Mouse (Mus musculus): ENCODE results near the gene Pnpla1. TPM values are rescaled to one million over a fixed set of nuclear protein-coding genes. Genes with fewer than 3 reads are reported as not detected.

Pnpla1 gene
- total RNA-seq, 2 experiments from 2014 or later, result 0.04 TPM; not detected in 1

Other genes starting within 250 kb of the Pnpla1 start
- gene Srpk1, start 235.7 kb upstream of the Pnpla1 start, total RNA-seq (2021), result 10 to 100 TPM; 24.4 to 27.8 TPM
- gene Slc26a8, start 168.2 kb upstream of the Pnpla1 start, total RNA-seq (2021), result under 1 TPM; 0.33 to 0.64 TPM
- gene Mapk14, start 167.1 kb upstream of the Pnpla1 start, total RNA-seq (2021), result 10 to 100 TPM; 60.8 to 63.8 TPM
- under 1 TPM in 1 of 2 experiments, not detected in 1; 0.53 TPM for gene AC170998.1, start 132.3 kb upstream of the Pnpla1 start, total RNA-seq (2021)
- gene Mapk13, start 89.1 kb upstream of the Pnpla1 start, total RNA-seq (2021), result under 1 TPM; 0.24 to 0.39 TPM
- 10 to 100 TPM; 14.5 to 15.0 TPM for gene Brpf3, start 57.3 kb upstream of the Pnpla1 start, total RNA-seq (2021)
- gene 4930539E08Rik, start 56.9 kb downstream of the Pnpla1 start, total RNA-seq (2021), result under 1 TPM in 1 of 2 experiments, not detected in 1; 0.04 TPM
- gene Pxt1, start 85.4 kb downstream of the Pnpla1 start, total RNA-seq (2021), result not detected
- 10 to 100 TPM; 36.8 to 39.4 TPM for gene Kctd20, start 93.5 kb downstream of the Pnpla1 start, total RNA-seq (2021)
- gene Stk38, start 149.6 kb downstream of the Pnpla1 start, total RNA-seq (2021), result 10 to 100 TPM; 25.3 to 29.0 TPM
- gene Srsf3, start 174.2 kb downstream of the Pnpla1 start, total RNA-seq (2021), result 10 to 100 TPM; 50.7 to 52.3 TPM
- 10 to 100 TPM; 24.1 to 70.7 TPM for gene Cdkn1a, start 232.6 kb downstream of the Pnpla1 start, total RNA-seq (2021)

Data from gastrocnemius, postnatal 14 days (tissue).